Mouse (Mus musculus) inflammation-experienced regulatory T-cells, adult 16 weeks (primary cell): ENCODE results near the gene Fam19a3. TPM values are rescaled to one million over a fixed set of nuclear protein-coding genes. Genes with fewer than 3 reads are reported as not detected.

Experiments
- polyA plus RNA-seq: library from polyadenylated mRNA; unstranded; fragments of 100-300 nt; shearing (Covaris generic); gene quantifications from one replicate; pipeline ENCODE4 v1.2.1, GENCODE M21; 2017

Fam19a3 gene
- 3.2 TPM for polyA plus RNA-seq

DNA sequence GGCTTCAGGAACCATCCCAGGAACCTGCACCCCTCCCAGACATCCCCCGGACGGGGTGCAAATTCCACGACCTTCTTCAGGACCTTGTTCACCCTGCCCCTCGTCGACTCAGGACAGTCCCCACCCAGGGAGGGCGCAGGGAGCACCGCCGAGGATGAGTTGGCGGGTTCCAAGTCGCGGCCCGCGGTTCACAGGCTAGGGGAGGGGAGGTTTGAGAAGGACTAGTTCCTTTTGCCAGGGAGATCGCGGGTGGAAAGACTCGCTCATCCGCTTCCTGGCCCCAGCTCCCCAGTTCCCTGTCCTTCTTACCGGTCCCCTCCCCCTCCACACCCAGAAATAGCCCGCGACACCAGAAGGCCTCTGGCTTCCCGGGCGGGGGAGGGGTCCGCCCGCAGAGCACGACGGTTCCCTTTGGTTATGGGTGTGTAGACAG, at the start of gene Fam19a3:
Gene Fam19a3 (minus strand): TSS at position 370 of the 433 bp plus-strand sequence.

DNA sequence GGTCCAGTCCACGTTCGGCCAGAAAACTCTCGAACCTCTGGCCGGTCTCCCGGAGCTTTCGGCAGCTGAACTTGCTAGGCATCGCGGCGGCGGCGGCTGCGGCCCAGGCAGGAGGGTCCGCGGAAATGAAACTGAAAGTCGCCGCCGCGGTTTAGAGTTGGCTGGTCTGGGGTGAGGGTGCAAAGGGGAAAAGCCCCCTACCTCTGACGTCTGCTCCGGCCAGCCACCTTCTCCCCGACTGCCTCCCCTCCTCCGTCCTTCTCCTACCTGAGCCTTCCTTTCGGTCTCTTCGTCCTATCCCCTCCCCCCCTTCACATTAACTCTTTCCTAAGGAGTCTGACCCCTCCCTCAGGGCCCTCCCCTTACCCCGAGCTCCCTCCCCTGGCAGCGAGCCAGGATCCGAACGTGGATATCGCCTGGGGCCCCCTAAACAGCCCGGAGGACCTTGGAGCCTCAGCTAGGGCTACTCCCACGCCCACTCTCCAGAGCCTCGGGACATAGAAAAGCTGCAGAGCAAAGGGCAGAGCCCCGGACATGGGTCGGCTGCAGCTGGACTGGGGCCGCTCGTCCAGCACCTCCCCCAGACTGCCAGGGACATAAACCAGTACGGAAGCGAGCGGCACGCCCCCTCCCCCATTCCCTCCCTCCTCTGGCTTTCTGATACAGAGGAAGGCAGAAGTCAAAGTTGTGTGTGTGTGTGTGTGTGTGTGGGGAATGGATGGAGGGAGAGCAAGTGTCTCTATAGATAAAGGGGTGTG, 36.5 kb upstream of the Fam19a3 start, which contains the start of gene Mov10:
Gene Mov10 (minus strand): TSS at position 573 of the 758 bp plus-strand sequence.

DNA sequence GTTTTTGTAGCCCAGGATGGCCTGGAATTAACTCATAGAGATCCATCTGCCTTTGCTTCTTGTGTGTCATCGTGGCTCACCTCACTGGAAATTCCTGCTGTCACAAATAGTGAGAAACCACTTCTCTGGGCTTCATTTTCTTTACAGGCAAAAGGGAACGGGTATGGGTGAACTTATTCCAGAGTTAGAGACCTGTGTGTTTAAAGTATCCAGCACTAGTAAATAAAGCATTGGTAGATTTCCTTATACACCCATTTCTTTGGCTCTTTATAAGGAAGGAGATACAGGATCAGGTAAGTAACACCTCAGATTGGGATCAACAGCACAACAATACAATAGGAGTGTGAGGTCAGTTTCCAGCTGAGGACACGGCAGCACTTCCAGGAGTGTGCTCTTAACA, 6.4 kb upstream of the Fam19a3 start, which contains the start of gene Rhoc:
Gene Rhoc (plus strand): TSS at position 301 of the 400 bp plus-strand sequence.

DNA sequence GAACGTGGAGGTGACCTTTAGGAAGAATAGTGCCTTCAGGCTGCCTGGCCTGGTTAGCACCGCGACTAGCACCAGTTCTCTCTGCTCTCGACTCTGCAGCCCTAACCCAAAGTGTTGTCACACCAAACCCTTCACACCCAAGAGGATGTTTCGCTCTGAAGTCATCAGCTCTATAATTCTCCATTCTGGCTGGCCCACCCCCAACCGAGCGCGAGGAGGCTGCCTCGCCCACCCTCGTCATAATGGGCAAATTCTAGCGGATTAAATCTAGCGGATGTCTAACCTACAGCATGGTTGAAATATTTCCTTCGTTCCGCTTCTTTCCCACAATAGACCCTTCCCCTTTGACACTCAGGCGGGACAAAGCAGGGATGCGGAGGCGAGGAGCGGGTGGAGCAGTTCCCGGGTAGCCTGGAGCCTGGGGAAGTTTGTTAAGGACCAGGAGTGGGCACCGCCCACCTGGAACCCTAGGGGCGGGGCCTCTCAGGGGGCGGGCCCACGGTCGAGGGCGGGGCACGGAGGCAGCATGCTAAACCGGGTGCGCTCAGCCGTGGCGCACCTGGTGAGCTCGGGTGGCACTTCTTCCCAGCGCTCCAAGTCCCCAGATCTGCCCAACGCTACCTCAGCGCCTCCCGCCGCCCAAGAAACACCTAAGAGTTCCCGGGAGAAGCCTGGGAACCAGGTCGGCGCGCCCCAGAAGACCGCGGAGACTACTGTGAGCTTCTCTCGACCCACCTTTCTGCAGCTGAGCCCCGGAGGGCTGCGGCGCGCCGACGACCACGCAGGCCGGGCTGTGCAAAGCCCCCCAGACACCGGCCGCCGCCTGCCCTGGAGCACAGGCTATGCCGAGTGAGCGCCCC, 849 bp downstream of the Fam19a3 start, which contains the start of gene Ppm1j:
Gene Ppm1j (plus strand): TSS at position 496 of the 860 bp plus-strand sequence.

Other genes with a start within 250 kb of the Fam19a3 start
- gene Slc16a1, start 143.2 kb downstream of the Fam19a3 start, polyA plus RNA-seq = 24.2 TPM
- gene Ppm1j, start 784 bp downstream of the Fam19a3 start, polyA plus RNA-seq = 70.4 TPM
- gene Rhoc, start 6.5 kb upstream of the Fam19a3 start, polyA plus RNA-seq = 15.0 TPM
- gene Mov10, start 36.7 kb upstream of the Fam19a3 start, polyA plus RNA-seq = 52.7 TPM
- 51.9 TPM for gene St7l, start 82.2 kb upstream of the Fam19a3 start, polyA plus RNA-seq
- gene Capza1, start 82.7 kb upstream of the Fam19a3 start, polyA plus RNA-seq = 582 TPM
- gene Wnt2b, start 180.1 kb upstream of the Fam19a3 start, polyA plus RNA-seq = 0.23 TPM